Mouse (Mus musculus): ENCODE data around the gene Hspg2.

DNA sequence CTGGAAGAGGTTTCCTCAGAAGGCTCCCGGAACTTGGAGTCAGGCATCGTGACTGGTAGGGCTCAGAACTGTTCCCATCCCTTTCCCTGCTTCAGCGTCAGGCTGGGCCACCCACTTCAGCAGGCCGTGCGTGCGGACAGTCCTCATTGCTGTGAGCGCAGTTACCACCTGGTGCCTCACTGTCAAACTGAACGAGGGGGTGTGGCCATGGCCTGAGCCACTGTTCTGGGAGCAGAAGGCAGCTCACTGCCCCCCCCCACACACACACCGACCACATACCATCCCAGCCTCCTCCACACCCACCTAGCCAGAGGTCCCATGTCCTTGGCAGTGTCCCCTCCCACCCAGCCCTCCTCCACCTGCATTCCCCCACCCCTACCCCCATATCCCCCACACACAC is 101.3 kb downstream of the Hspg2 start:
- TF ChIP-seq POLR2A (IDR thresholded peaks at IDR 0.05; ENCODE audit: borderline replicate concordance, extremely low read depth, insufficient read depth, insufficient read length, poor library complexity, severe bottlenecking) (no peak), CTCF (IDR thresholded peaks at IDR 0.05; ENCODE audit: borderline replicate concordance, extremely low read depth, insufficient read depth, insufficient read length) (no peak)
